Mouse (Mus musculus) kidney, adult 9 months (tissue): Measurements from ENCODE around the gene Fgd4.

Experiments
- DNase-seq: peaks from one replicate; pipeline ENCODE4 v3.0.0; 2022

Fgd4 gene

DNA sequence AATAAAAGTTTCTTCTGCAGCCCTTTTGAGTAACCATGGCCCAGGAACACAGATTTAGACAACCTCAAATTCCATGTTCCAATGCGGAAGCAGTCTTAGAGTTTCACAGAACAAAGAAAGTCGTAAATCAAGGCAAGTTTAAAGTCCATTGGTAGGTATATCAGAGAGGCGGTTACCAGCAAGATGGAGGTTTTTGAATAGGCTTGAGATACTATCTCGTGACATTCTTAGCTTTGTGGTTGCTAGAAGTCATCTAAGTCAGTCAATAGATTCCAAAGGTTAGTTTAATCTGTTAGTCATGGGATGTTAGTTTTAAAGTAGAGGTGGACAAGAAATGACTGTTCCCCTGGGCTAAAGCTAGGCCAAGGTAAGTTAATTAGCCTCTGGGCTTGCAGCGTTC, at the start of gene Fgd4:
Gene Fgd4 (minus strand): TSS at position 89 of the 400 bp plus-strand sequence.
- peak; percentile 76 for DNase-seq

- no peak for DNase-seq
Measured at GRCm38 (mm10) chr16:16645148-16645547, 44.8 kb upstream of the Fgd4 start.

DNA sequence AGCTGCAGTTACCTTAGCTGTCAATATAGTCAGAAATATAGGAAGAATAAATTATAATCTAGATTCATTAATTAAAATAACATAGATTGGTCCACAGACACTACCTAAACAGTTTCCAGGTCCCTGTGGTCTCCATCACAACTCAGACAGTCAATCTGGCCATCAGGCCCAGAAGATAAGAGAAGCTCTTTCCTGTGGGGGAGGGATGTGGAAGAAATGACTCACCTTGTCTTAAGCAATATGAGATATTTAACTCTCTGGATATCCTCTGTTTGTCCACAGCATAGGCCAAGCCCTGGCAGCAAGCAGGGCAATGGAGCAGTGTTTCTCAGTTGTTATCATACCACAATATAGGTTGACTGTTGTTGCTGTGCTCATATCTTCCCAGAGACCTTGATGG, 33.4 kb upstream of the Fgd4 start:
- DNase-seq, result no peak

DNA sequence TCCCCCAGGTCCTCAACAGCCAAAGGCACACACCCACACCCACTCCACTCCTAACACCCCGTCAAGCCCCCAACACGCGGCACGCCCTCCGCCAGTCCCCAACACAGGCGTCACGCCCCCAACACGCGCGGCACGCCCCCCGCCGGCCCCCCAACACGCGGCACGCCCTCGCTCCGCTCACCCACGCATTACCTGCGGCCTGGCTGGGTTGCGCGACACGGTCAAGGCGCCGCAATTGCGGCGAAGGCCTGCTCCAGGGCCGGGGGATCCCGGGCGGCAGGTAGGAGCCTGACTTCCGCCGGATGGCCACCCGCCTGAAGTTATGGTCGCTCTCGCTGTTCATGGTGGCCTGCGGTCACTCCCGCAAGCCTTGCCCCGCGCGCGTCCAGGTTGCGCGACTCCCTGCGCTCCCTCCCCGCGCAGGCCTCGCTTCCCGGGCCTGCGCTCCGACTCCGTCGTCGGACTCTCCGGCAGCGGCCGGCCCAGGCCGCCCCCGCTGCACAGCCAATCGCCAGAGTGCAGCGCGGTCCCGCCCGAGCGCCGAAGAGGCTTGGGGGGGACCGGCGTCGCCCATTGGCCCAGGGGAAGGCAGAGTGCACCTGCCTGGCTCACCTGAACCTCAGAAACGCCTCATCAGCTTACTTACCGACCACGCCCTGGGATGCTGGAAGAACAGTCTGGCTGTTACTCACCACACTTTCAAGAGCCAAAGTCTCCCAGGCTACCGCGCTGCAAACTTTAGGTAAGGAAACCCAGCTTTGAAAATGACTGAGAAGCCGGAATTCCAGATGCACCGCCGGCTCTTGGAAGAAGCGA, 555 bp downstream of the Fgd4 start:
- DNase-seq, result peak; percentile 82

GRCm38 (mm10) chr16:16596582-16596981, 3.8 kb downstream of the Fgd4 start:
- peak; percentile 39 for DNase-seq

- peak; percentile 14 for DNase-seq
Measured at GRCm38 (mm10) chr16:16592622-16593021, 7.7 kb downstream of the Fgd4 start.

DNA sequence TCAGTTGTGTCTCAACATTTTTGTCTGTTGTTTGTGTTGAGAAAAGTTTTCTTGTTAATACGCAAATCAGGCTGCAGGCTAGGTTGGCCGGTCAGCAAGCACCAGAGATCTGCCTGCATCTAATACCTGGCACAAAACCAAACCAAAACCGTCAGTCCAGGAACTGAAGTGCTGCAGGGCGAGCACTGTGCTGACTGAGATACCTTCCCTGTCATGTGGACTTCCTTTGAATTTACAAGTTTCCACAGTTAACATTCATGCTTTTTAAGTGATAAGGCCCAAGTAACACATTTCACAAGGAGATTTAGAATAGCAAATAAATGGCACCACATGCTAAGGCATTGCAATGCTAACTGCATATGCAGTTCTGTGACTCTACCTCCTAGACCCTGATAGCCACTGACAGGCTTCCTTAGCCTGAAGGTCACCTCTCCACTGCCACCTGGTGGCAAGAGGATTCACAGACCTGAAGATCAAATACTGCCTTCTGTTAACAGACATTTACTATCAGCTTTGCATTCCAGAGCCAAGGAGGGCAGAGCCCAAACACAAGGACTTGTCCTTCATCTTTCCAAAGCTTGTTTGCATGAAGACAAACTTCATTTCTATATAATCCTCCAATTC, 15.8 kb downstream of the Fgd4 start:
- DNase-seq, result peak; percentile 75

- no peak for DNase-seq
Measured at GRCm38 (mm10) chr16:16576556-16576955, 23.8 kb downstream of the Fgd4 start.

- DNase-seq, result no peak
Measured at GRCm38 (mm10) chr16:16574508-16574907, 25.8 kb downstream of the Fgd4 start.

DNA sequence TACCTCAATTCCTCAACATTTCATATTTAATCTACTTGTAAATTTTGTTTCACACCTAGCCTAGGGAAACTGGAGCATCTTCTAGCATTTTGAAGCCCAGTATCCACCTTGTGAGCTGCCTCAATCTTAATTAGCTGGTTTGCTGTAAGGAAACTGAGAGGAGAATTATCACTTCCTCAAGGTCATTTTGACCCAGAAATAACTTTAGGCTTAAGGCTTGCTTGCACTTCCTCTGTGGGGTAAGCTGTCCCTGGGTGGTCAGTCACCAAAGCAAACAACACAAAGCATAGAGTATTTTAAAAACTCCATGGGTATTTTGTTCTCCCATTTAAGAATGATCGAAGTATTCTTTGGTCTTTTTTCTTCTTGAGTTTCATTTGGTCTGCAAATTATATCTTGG, 27.2 kb downstream of the Fgd4 start:
- DNase-seq, result no peak

GRCm38 (mm10) chr16:16571356-16571755, 29.0 kb downstream of the Fgd4 start:
- no peak for DNase-seq

DNA sequence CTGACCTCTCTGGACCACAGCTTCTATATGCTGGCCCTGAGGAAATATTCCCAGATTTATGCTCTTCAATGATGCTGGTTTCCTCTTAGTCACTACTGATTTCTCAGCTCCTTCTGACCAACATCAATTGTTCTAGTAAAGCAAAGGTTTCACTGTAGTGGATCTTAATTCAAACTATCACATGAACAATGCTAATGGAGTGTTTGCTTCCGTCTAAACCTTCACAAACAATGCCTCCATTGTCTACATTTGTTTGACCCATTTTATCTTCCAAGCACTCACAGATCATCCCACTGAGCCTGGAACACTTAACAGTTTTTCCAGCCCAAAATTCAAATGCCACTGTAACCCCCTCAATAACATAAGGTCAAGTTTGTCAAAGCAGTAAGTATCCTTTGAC, 33.6 kb downstream of the Fgd4 start:
- DNase-seq, result no peak

DNA sequence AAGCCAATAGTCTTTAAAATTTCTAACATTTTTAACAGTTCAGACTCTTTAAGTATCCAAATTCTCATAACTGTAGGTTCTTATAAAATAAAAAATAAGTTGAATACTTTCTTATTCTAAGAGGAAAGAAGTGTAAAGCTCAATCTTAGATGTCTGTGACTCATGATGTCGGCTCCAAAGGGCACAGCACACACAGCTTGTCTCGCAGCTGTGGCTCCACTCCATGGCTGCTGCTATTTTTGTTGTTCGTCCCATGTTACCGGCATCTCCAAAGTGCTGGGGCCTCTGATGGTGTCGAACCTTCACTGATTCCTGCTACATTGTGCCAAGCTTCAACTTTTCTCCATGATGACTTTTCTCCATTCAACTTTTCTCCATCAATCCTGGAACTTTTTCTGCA, 34.1 kb downstream of the Fgd4 start:
- peak; percentile 19 for DNase-seq

- DNase-seq, result peak; percentile 13
Measured at GRCm38 (mm10) chr16:16565786-16566185, 34.6 kb downstream of the Fgd4 start.

- peak; percentile 16 for DNase-seq
Measured at GRCm38 (mm10) chr16:16560718-16561117, 39.6 kb downstream of the Fgd4 start.

DNA sequence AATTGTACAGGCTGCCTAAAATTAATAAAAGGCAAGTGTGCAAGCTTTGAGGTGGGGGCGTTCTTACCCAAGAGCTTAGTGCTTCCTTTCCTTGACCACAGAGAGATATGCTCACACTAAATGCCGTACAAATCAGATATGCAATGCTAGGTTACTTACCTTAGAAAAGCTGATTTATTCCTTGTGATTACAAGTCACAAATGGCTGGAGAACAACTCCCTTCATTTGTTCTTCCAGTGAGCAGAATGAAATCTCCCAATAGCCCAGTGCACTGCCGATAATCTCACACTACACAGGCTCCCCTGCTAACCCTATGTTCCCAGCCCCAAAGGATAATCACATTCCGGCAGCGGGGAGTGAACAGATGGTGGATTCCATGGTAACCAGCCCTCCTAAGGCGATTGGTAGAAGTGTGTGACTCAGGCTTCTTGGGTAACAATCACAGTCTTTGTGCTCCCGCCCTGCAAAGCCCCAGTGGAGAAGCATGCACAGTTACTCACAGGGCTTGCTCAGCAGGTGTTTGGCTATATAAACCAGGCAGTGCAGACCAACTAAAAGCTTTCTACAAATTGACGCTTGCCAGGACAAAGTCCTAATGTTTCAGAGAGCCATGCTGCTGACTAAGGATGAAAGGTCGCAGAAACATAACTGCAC, 40.3 kb downstream of the Fgd4 start:
- DNase-seq, result peak; percentile 89

DNA sequence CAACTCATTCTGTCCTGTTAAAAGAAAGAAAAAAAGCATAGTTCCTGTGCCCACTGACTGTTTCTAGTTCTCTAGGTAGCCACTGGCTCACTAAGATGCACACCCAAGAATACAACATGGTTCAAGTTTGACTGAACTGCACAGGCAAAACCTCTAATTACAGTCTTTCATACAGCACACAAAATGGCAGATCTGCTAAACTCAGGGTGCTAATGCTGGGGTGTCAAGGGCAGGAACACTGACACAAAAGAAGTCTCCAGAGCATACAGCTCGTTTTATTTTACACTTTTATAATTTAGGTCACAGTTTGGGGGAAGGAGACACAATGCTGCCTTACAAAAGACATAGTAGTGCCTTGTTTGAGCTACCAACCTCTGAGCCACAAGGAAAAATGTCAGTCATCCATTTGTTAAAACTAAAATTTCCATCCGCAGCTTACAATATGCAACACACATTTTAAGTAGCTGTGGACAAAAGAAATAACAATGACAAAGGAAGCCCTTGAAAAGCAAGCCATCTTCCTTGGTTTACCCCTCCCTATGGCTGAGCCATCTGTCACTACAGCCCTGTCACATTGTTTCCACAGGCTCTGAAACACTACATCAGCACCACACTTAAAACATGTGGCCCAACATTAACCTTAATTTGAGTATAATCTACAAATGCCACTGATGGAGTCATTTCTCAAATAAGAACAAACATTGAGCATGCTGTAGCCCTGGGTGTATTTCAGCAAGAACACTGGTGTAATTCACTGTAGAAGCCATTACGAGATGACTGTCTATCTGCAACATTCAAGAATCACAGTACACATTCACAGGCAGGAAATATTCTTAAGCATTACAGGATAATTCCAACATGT, 41.1 kb downstream of the Fgd4 start:
- DNase-seq, result no peak

DNA sequence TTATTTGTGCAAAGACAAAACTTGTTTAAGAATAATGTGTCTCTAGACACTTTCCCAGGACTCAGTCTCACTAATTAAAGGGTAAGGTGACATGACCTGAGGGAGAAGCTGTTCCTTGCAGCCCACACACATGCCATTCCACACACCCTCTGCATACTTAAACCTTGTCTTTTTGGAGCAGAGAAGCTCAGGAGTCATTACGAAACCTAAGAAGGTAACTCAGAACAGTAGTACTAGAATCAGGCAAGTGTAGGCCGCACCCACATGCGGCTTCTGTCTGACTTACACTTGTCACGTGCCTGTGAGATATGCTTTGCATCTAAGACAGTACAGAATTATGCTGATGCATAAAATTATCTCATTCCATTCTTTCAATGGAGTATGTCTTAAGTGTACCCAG, 42.6 kb downstream of the Fgd4 start:
- DNase-seq, result no peak

GRCm38 (mm10) chr16:16554098-16554497, 46.3 kb downstream of the Fgd4 start:
- no peak for DNase-seq

GRCm38 (mm10) chr16:16552197-16552596, 48.2 kb downstream of the Fgd4 start:
- no peak for DNase-seq

DNA sequence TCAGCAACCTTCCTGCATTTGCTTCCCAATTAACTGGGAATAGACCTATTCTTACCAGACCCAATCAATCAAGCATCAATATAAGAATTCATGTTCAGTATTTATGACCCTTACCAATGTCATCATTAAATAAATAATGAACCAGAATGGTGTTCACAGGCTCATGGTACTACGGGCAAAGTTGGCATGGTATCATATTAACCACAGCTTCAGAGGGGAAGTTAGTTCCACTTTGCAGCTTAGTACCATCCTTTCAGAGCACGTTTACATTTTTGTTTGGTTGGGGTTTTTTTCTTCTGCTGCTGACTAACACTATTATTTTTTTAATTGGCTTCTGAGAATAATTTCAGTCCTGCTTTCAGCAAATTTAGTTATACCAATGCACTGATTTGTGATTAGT, 51.2 kb downstream of the Fgd4 start:
- no peak for DNase-seq

- DNase-seq, result no peak
Measured at GRCm38 (mm10) chr16:16546657-16547056, 53.7 kb downstream of the Fgd4 start.

DNA sequence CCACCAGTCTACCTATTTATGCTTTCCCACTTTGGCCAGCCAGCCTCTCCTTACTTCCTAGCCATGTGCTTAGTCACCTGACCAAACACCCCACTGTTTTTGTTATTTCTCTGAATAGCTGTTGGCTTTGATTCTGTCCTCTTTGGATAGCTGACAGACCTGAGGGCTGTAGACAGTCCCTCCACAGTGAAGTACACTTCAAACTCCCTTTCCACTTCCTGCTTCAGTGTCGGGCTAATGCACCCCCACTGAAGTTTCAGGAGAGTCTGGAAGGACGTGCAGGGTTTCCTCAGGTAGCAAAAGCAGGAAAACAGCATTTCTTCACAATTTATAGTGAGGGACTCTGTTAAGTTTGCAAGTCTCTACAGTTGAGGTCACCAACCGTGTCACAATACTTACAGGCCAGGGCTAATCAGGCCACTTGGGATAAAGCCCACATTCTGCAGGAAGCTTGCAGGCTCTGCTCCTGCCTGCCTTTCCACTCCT, 57.4 kb downstream of the Fgd4 start:
- DNase-seq, result no peak
